ENCODE assay signal across 8 mouse cellular contexts in the genomic region with DNA sequence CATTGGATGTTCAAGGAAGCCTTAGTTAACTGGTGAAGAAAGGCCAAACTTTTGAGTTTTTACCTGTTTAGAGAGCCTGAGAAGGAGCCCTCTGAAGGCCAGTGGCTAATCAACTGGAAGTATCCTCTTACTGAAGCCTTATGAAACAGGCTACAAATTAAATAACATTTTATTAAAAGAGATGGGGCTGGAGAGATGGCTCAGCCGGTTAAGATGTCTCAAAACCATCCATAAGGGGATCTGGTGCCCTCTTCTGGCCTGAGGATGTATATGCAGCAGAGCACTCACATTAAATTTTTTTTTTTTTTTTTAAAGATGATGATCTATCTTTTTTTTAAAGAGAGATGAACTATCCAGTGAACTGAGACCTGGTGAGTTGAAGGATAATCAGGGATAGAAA. TPM values are rescaled to one million over a fixed set of nuclear protein-coding genes. Genes with fewer than 3 reads are reported as not detected.
DNase-seq lines count a peak whose midpoint lies in the region; ATAC-seq and TF ChIP-seq lines count a peak whose summit lies in the region.

No protein-coding gene starts in this region.

- no peaks in the 10 kb centered on the region for H3K4me1 ChIP-seq in kidney, postnatal 0 days (replicated peaks; ENCODE audit: insufficient read depth, low read length)
- H3K4me1 ChIP-seq in kidney, embryonic 15.5 days: peaks cover 18% of the 10 kb centered on the region
- H3K4me1 ChIP-seq in hindbrain, embryonic 13.5 days (replicated peaks): peaks cover 10% of the 10 kb centered on the region

- ATAC-seq in kidney, postnatal 0 days (replicated peaks; ENCODE audit: low FRiP score, low read depth): no peak
- no peak for ATAC-seq in kidney, embryonic 15.5 days (replicated peaks; ENCODE audit: low FRiP score)
- no peak for ATAC-seq in hindbrain, embryonic 13.5 days (ENCODE audit: low FRiP score)

- peaks cover 4% of the 10 kb centered on the region; the same call in 1 of the 2 replicates for H3K36me3 ChIP-seq in kidney, postnatal 0 days (ENCODE audit: insufficient read depth, low read length)
- H3K36me3 ChIP-seq in kidney, embryonic 15.5 days: peaks cover 10% of the 10 kb centered on the region
- peaks cover 3% of the 10 kb centered on the region for H3K36me3 ChIP-seq in hindbrain, embryonic 13.5 days

- WGBS in kidney, postnatal 0 days: 0% methylated on average over 1 of the region's 1 CpGs
- WGBS in kidney, embryonic 15.5 days: 0% methylated on average over 1 of the region's 1 CpGs
- 3% methylated on average over 1 of the region's 1 CpGs for WGBS in hindbrain, embryonic 13.5 days

- DNase-seq in kidney, postnatal 0 days (ENCODE audit: low spot score): peak; percentile 88
- DNase-seq in MEL-GATA-1-ER (ENCODE audit: extremely low read depth, low read depth): peak; percentile 52
- DNase-seq in cerebellum, adult 9-10 months: peak; percentile 76
- peak; percentile 76 for DNase-seq in lung, postnatal 25 days (ENCODE audit: low spot score)
- peak; percentile 56 for DNase-seq in spleen, adult 12 weeks (ENCODE audit: low spot score)
- DNase-seq in ovary, postnatal 10 days (ENCODE audit: low spot score): no peak

- H3K4me2 ChIP-seq in kidney, postnatal 0 days (ENCODE audit: low read length): no peak overlapping the region
- no peak overlapping the region for H3K4me2 ChIP-seq in kidney, embryonic 15.5 days
- H3K4me2 ChIP-seq in hindbrain, embryonic 13.5 days: no peak overlapping the region

- peak; percentile 90 for TF ChIP-seq CTCF in kidney, postnatal 0 days (IDR thresholded peaks at IDR 0.05; ENCODE audit: low read depth)

- no peak overlapping the region for H3K27ac ChIP-seq in kidney, postnatal 0 days
- no peak overlapping the region for H3K27ac ChIP-seq in kidney, embryonic 15.5 days
- 0 out of 2 replicates have a peak overlapping the region, but pooled peaks have one; percentile 3 for H3K27ac ChIP-seq in hindbrain, embryonic 13.5 days

- H3K4me3 ChIP-seq in kidney, postnatal 0 days (replicated peaks; ENCODE audit: low read depth, low read length): no peak overlapping the region
- H3K4me3 ChIP-seq in kidney, embryonic 15.5 days (replicated peaks): no peak overlapping the region
- no peak overlapping the region for H3K4me3 ChIP-seq in hindbrain, embryonic 13.5 days

- H3K9me3 ChIP-seq in kidney, postnatal 0 days (replicated peaks; ENCODE audit: low read length): no peaks in the 10 kb centered on the region
- H3K9me3 ChIP-seq in kidney, embryonic 15.5 days (replicated peaks): no peaks in the 10 kb centered on the region
- no peaks in the 10 kb centered on the region for H3K9me3 ChIP-seq in hindbrain, embryonic 13.5 days

- no peak overlapping the region for H3K9ac ChIP-seq in kidney, postnatal 0 days (ENCODE audit: low read depth, low read length)
- no peak overlapping the region for H3K9ac ChIP-seq in kidney, embryonic 15.5 days
- H3K9ac ChIP-seq in hindbrain, embryonic 13.5 days: no peak overlapping the region

- H3K27me3 ChIP-seq in kidney, postnatal 0 days (ENCODE audit: insufficient read depth, low read length): no peaks in the 10 kb centered on the region
- no peaks in the 10 kb centered on the region for H3K27me3 ChIP-seq in kidney, embryonic 15.5 days
- H3K27me3 ChIP-seq in hindbrain, embryonic 13.5 days: no peaks in the 10 kb centered on the region

RNA-seq across cellular contexts. Expression of gene Sacm1l, which starts 4.5 kb away (rescaled TPM):
- 55.2 and 59.5 TPM in 2 replicates for polyA plus RNA-seq in kidney, postnatal 0 days (2015; fragmentation: Nextera tagmentation; extraction: Ambion mirVana)
- polyA plus RNA-seq in kidney, embryonic 15.5 days (2015; fragmentation: Nextera tagmentation; extraction: Ambion mirVana): 56.1 and 64.2 TPM in 2 replicates
- 50.4 and 52.4 TPM in 2 replicates for polyA plus RNA-seq in hindbrain, embryonic 13.5 days (2015; fragmentation: Nextera tagmentation; extraction: Ambion mirVana)

RNA-seq across cellular contexts. Expression of gene Limd1, which starts 46.6 kb away (rescaled TPM):
- polyA plus RNA-seq in kidney, postnatal 0 days (2015; fragmentation: Nextera tagmentation; extraction: Ambion mirVana): 43.3 and 44.0 TPM in 2 replicates
- polyA plus RNA-seq in kidney, embryonic 15.5 days (2015; fragmentation: Nextera tagmentation; extraction: Ambion mirVana): 49.3 and 50.5 TPM in 2 replicates
- 17.3 and 18.1 TPM in 2 replicates for polyA plus RNA-seq in hindbrain, embryonic 13.5 days (2015; fragmentation: Nextera tagmentation; extraction: Ambion mirVana)
